Mouse (Mus musculus) CH12.LX (cell line): ENCODE results near the gene Samd4. TPM values are rescaled to one million over a fixed set of nuclear protein-coding genes. Genes with fewer than 3 reads are reported as not detected.

Experiments used
- DNase-seq: peaks from one replicate; pipeline ENCODE4 v3.0.0-alpha.2; 2013; ENCODE audit errors: extremely low read depth
- H3K27ac ChIP-seq: 2 replicates; pipeline ENCODE4 v1.5.1; 2012; ENCODE audit warnings: low read depth, mild to moderate bottlenecking, control low read depth, moderate library complexity; ENCODE audit not compliant: insufficient read depth
- H3K27me3 ChIP-seq: replicated peaks from 2 replicates; pipeline ENCODE3; 2012; ENCODE audit warnings: inconsistent platforms
- H3K36me3 ChIP-seq, 2 experiments: replicated peaks in 1 of 2; 2 replicates each; pipeline versions ENCODE3 to v1.6.1; 2012; ENCODE audit warnings: inconsistent platforms in 1 of 2, low read length in 1 of 2, mild to moderate bottlenecking in 1 of 2, mixed read lengths in 1 of 2, moderate library complexity in 1 of 2; ENCODE audit not compliant: control insufficient read depth in 1 of 2, insufficient read depth in 1 of 2
- H3K4me1 ChIP-seq, 2 experiments: 2 replicates each; pipeline ENCODE4 v1.6.1; 2012; ENCODE audit warnings: inconsistent platforms in 1 of 2, moderate library complexity in 1 of 2; ENCODE audit not compliant: insufficient read depth in 2 of 2, control insufficient read depth in 1 of 2
- H3K4me2 ChIP-seq: 2 replicates; pipeline ENCODE4 v1.6.1; 2012; ENCODE audit warnings: low read depth, mild to moderate bottlenecking, control low read depth; ENCODE audit not compliant: poor library complexity, insufficient read depth, severe bottlenecking
- H3K4me3 ChIP-seq, 3 experiments: fragments of 150-350 bp in 1 of 3; sonication (generic) in 1 of 3; replicated peaks in 1 of 3; 2 replicates each; pipeline versions ENCODE3 to v1.5.1; 2011 to 2012; ENCODE audit warnings: low read depth in 2 of 3, low read length in 2 of 3, mild to moderate bottlenecking in 2 of 3, moderate library complexity in 2 of 3, control low read depth in 1 of 3, improper control_type of control experiment in 1 of 3, inconsistent platforms in 1 of 3, mixed read lengths in 1 of 3; ENCODE audit not compliant: poor library complexity in 1 of 3
- H3K79me2 ChIP-seq: replicated peaks from 2 replicates; pipeline ENCODE4 v1.6.1; 2012; ENCODE audit warnings: mild to moderate bottlenecking, moderate library complexity; ENCODE audit not compliant: control insufficient read depth, poor library complexity, insufficient read depth, severe bottlenecking; ENCODE audit errors: extremely low read depth
- H3K9ac ChIP-seq: 2 replicates; pipeline ENCODE4 v1.6.1; 2012; ENCODE audit warnings: low read depth, mild to moderate bottlenecking, control low read depth, moderate library complexity; ENCODE audit not compliant: insufficient read depth
- H3K9me3 ChIP-seq: replicated peaks from 2 replicates; pipeline ENCODE3; 2012; ENCODE audit warnings: low read length, inconsistent platforms, mixed read lengths
- CHD2 ChIP-seq: IDR thresholded peaks from 2 replicates; pipeline ENCODE4 v1.6.1; 2011; ENCODE audit warnings: low read length, improper control_type of control experiment
- CTCF ChIP-seq, 2 experiments: IDR thresholded peaks in 1 of 2; conservative IDR thresholded peaks in 1 of 2; 2 replicates each; pipeline ENCODE4 v1.5.1; 2011 to 2012; ENCODE audit warnings: low read depth in 2 of 2, low read length in 2 of 2, improper control_type of control experiment in 1 of 2, inconsistent platforms in 1 of 2, mild to moderate bottlenecking in 1 of 2, moderate library complexity in 1 of 2
- EP300 ChIP-seq: IDR thresholded peaks from 2 replicates; pipeline ENCODE4 v1.6.1; 2011; ENCODE audit warnings: low read length, improper control_type of control experiment
- HCFC1 ChIP-seq: IDR thresholded peaks from 2 replicates; pipeline ENCODE4 v1.6.1; 2012; ENCODE audit warnings: low read depth, mild to moderate bottlenecking, inconsistent platforms, low read length, improper control_type of control experiment
- IRF4 ChIP-seq: IDR thresholded peaks from 2 replicates; pipeline ENCODE4 v1.6.1; 2014; ENCODE audit warnings: low read depth, mild to moderate bottlenecking, inconsistent platforms, low read length, improper control_type of control experiment
- JUN ChIP-seq: IDR thresholded peaks from 2 replicates; pipeline ENCODE4 v1.6.1; 2011; ENCODE audit warnings: low read depth, mild to moderate bottlenecking, low read length, improper control_type of control experiment, moderate library complexity; ENCODE audit not compliant: insufficient read depth
- JUND ChIP-seq: conservative IDR thresholded peaks from 2 replicates; pipeline ENCODE4 v1.6.1; 2011; ENCODE audit warnings: low read depth, low read length, improper control_type of control experiment
- MAX ChIP-seq: IDR thresholded peaks from 2 replicates; pipeline ENCODE4 v1.6.1; 2011; ENCODE audit warnings: low read length, improper control_type of control experiment
- MEF2A ChIP-seq: IDR thresholded peaks from 2 replicates; pipeline ENCODE4 v1.6.1; 2014; ENCODE audit warnings: low read depth, mild to moderate bottlenecking, inconsistent platforms, low read length, improper control_type of control experiment, borderline replicate concordance
- MXI1 ChIP-seq: IDR thresholded peaks from 2 replicates; pipeline ENCODE4 v1.6.1; 2011; ENCODE audit warnings: mild to moderate bottlenecking, low read depth, low read length, improper control_type of control experiment
- PAX5 ChIP-seq: IDR thresholded peaks from 2 replicates; pipeline ENCODE4 v1.6.1; 2012; ENCODE audit warnings: low read length, inconsistent platforms, mixed read lengths
- POLR2A ChIP-seq: IDR thresholded peaks from 2 replicates; pipeline ENCODE4 v1.6.1; 2011; ENCODE audit warnings: low read depth, mild to moderate bottlenecking, improper control_type of control experiment, low read length
- POLR2AphosphoS2 ChIP-seq: IDR thresholded peaks from 2 replicates; pipeline ENCODE4 v1.6.1; 2011; ENCODE audit warnings: low read depth, low read length, improper control_type of control experiment
- SIN3A ChIP-seq: IDR thresholded peaks from 2 replicates; pipeline ENCODE4 v1.6.1; 2012; ENCODE audit warnings: low read length, improper control_type of control experiment, inconsistent platforms
- TBP ChIP-seq: conservative IDR thresholded peaks from 2 replicates; pipeline ENCODE4 v1.6.1; 2011; ENCODE audit warnings: low read depth, low read length, improper control_type of control experiment
- TCF12 ChIP-seq: IDR thresholded peaks from 2 replicates; pipeline ENCODE4 v1.6.1; 2014; ENCODE audit warnings: low read depth, mild to moderate bottlenecking, inconsistent platforms, low read length, improper control_type of control experiment
- UBTF ChIP-seq: IDR thresholded peaks from 2 replicates; pipeline ENCODE4 v1.6.1; 2012; ENCODE audit warnings: low read depth, mild to moderate bottlenecking, inconsistent platforms, low read length, improper control_type of control experiment, moderate library complexity
- USF1 ChIP-seq: IDR thresholded peaks from 2 replicates; pipeline ENCODE4 v1.6.1; 2014; ENCODE audit warnings: low read depth, mild to moderate bottlenecking, inconsistent platforms, low read length, improper control_type of control experiment
- USF2 ChIP-seq: conservative IDR thresholded peaks from 2 replicates; pipeline ENCODE4 v1.6.1; 2011; ENCODE audit warnings: low read depth, low read length, improper control_type of control experiment
- ZKSCAN1 ChIP-seq: IDR thresholded peaks from 2 replicates; pipeline ENCODE4 v1.6.1; 2012; ENCODE audit warnings: low read depth, inconsistent platforms, low read length, improper control_type of control experiment, borderline replicate concordance
- dilution Hi-C: fragments of 300-500 bp; cut with MboI; formaldehyde crosslinking; loops from 2 replicates; pipeline ENCODE4 v1.14.3; 2020; ENCODE audit warnings: low sequenced_read_pairs; ENCODE audit not compliant: extremely low pct_unique_long_range_greater_than_20kb, extremely low pct_ligation_motif_present
- in situ Hi-C: fragments of 300-500 bp; cut with MboI; formaldehyde crosslinking; loops from 3 replicates; pipeline ENCODE4 v1.14.3; 2019; ENCODE audit warnings: low sequenced_read_pairs, low pct_ligation_motif_present, low pct_unique_long_range_greater_than_20kb, mixed read lengths
- polyA plus RNA-seq: library from polyadenylated mRNA; unstranded; fragments of >175 nt; gene quantifications from 2 replicates; pipeline ENCODE4 v1.2.1, GENCODE M21; 2012; ENCODE audit warnings: low read depth; ENCODE audit not compliant: insufficient read length
- total RNA-seq, 2 experiments: library from RNA; depleted of rRNA; stranded (reverse); fragments of 300-350 nt in 1 of 2; fragments of >200 nt in 1 of 2; gene quantifications; 2 replicates each; pipeline ENCODE4 v1.2.3; 2012 to 2014

Samd4 gene
- total and polyA plus RNA-seq, 3 experiments, result 0.64 to 4.6 (median 1.5) TPM

GRCm38 (mm10) chr14:46883871-46884441 lies 1.3 kb downstream of the Samd4 start:
- Histone ChIP-seq H3K4me1 (peaks cover 3 to 22% of the 10 kb centered on the region in 2 experiments), H3K36me3 (no peaks in the 10 kb centered on the region), H3K4me2 (peak overlapping the region; percentile 100), H3K9ac (peak overlapping the region; percentile 40; the same call in 1 of the 2 replicates), H3K27ac (no peak overlapping the region), H3K27me3 (peaks cover 13% of the 10 kb centered on the region), H3K4me3 (peak overlapping the region; percentile 16 to 64 (median 54)), H3K79me2 (no peaks in the 10 kb centered on the region), H3K9me3 (no peaks in the 10 kb centered on the region)
- dilution Hi-C loops (no loop called here), in situ Hi-C loops (loop anchor here (5.0 to 25.0 kb wide), 3 partner anchors 103 to 353 kb away; no protein-coding TSS in a partner anchor)
- TF ChIP-seq PAX5, result no peak
- TF ChIP-seq JUND, result no peak
- TF ChIP-seq CHD2, result 0 out of 2 replicates have a peak, but pooled peaks have one; percentile 15
- no peak for TF ChIP-seq MXI1
- DNase-seq, result peak; percentile 45

DNA sequence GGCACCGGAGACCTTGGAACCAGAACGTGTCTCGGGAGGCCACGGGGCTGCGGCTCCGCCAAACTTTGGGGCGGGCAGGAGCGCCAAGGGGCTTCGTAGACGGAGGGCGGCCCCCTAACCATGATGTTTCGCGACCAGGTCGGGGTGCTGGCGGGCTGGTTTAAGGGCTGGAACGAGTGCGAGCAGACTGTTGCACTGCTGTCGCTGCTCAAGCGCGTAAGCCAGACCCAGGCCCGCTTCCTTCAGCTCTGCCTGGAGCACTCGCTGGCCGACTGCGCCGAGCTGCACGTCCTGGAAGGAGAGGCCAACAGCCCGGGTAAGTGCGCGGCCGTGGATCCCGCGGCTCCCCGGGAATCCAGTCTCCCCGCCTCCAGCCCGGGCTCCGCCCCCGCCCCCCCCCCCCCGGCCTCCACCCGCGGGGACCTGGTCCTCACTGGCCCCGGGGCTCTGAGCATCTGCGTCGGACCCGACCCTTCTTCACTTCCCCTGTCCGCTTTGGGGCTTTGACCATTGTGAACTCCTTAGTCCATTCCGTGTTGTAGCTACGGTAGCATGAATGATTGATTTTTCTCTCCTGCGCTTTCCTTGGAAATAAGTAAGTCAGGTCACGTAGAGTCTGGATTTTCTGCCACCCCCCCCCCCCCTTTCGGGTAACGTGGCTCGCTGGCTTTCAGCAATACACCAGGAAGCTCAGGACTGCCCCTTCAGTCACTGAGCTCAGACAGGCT lies 2.2 kb downstream of the Samd4 start:
- peaks cover 13% of the 10 kb centered on the region for H3K27me3 ChIP-seq
- peaks cover 3 to 22% of the 10 kb centered on the region in 2 experiments for H3K4me1 ChIP-seq
- peak overlapping the region; percentile 100 for H3K4me2 ChIP-seq
- peak overlapping the region; percentile 16 to 64 (median 54) for H3K4me3 ChIP-seq
- peak overlapping the region; percentile 40; the same call in 1 of the 2 replicates for H3K9ac ChIP-seq
- H3K27ac ChIP-seq, result no peak overlapping the region
- in situ Hi-C loops (loop anchor here (5.0 to 25.0 kb wide), 3 partner anchors 102 to 352 kb away; no protein-coding TSS in a partner anchor), dilution Hi-C loops (no loop called here)
- TF ChIP-seq MAX, result no peak
- TF ChIP-seq IRF4, result no peak
- no peak for TF ChIP-seq POLR2AphosphoS2
- TF ChIP-seq PAX5, result no peak
- TF ChIP-seq TCF12, result no peak
- no peak for TF ChIP-seq POLR2A
- TF ChIP-seq EP300, result no peak
- peaks cover 0 to 7% of the 10 kb centered on the region in 2 experiments for H3K36me3 ChIP-seq
- H3K9me3 ChIP-seq, result no peaks in the 10 kb centered on the region
- DNase-seq, result peak; percentile 29
- H3K79me2 ChIP-seq, result no peaks in the 10 kb centered on the region

DNA sequence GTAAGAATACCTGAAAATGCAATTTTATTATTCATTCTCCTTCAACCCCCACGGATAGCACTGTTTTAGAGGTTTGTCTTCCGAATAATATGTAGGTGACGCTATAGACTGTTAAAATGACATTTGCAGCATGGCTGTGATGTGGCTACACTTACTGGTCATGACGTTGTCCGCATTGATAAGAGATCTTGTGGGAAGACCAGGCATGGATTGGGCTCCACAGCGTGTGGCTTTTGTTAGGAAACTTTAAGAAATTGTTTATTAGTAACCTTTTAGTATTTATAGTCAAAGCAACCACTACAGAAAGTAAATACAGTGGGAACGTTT lies 2.7 kb downstream of the Samd4 start:
- no peaks in the 10 kb centered on the region for H3K9me3 ChIP-seq
- in situ Hi-C loops (loop anchor here (25.0 kb wide), 2 partner anchors 102 to 352 kb away; no protein-coding TSS in a partner anchor), dilution Hi-C loops (no loop called here)
- no peak for DNase-seq
- H3K27ac ChIP-seq, result no peak overlapping the region
- H3K36me3 ChIP-seq, result peaks cover 0 to 10% of the 10 kb centered on the region in 2 experiments
- peak overlapping the region; percentile 100; the same call in 1 of the 2 replicates for H3K4me2 ChIP-seq
- H3K4me1 ChIP-seq, result peaks cover 3 to 22% of the 10 kb centered on the region in 2 experiments
- H3K27me3 ChIP-seq, result peaks cover 13% of the 10 kb centered on the region
- no peak for TF ChIP-seq HCFC1
- no peak for TF ChIP-seq USF2
- no peak for TF ChIP-seq JUN
- TF ChIP-seq POLR2AphosphoS2, result no peak
- no peak for TF ChIP-seq CTCF (conservative IDR thresholded peaks at IDR 0.05 in 1 of 2, IDR thresholded peaks at IDR 0.05 in 1 of 2; ENCODE audit: low read depth in 2 of 2, low read length in 2 of 2)
- TF ChIP-seq UBTF, result no peak
- TF ChIP-seq USF1, result no peak
- no peak for TF ChIP-seq SIN3A
- TF ChIP-seq CHD2, result no peak
- no peak for TF ChIP-seq TBP
- no peak for TF ChIP-seq MEF2A
- TF ChIP-seq ZKSCAN1, result no peak
- no peaks in the 10 kb centered on the region for H3K79me2 ChIP-seq
- H3K4me3 ChIP-seq, result no peak overlapping the region
- no peak overlapping the region for H3K9ac ChIP-seq
